Mouse (Mus musculus): ENCODE measurements around the gene Mcu. TPM values are rescaled to one million over a fixed set of nuclear protein-coding genes. Genes with fewer than 3 reads are reported as not detected.

Mcu gene
- polyA plus RNA-seq, 1 experiment, result 13.1 TPM

GRCm38 (mm10) chr10:59538063-59538462 lies 78.4 kb downstream of the Mcu start:
- no peak overlapping the region for H3K4me3 ChIP-seq (replicated peaks; ENCODE audit: extremely low read depth, low read depth, low read length)
- H3K4me1 ChIP-seq (ENCODE audit: control insufficient read depth, insufficient read depth, low read length), result peaks cover 10% of the 10 kb centered on the region
- no peak for DNase-seq
- TF ChIP-seq POLR2A (IDR thresholded peaks at IDR 0.05; ENCODE audit: borderline replicate concordance, extremely low read depth, low read depth, low read length) (no peak), CTCF (IDR thresholded peaks at IDR 0.05; ENCODE audit: insufficient read depth, low read length) (no peak)
- WGBS, result 91% methylated on average over 6 of the region's 6 CpGs

GRCm38 (mm10) chr10:59537579-59537978 lies 78.9 kb downstream of the Mcu start:
- 43% methylated on average over 6 of the region's 6 CpGs for WGBS
- no peak overlapping the region for H3K4me3 ChIP-seq (replicated peaks; ENCODE audit: extremely low read depth, low read depth, low read length)
- no peak for DNase-seq
- H3K4me1 ChIP-seq (ENCODE audit: control insufficient read depth, insufficient read depth, low read length), result peaks cover 10% of the 10 kb centered on the region
- TF ChIP-seq CTCF (IDR thresholded peaks at IDR 0.05; ENCODE audit: insufficient read depth, low read length) (no peak), POLR2A (IDR thresholded peaks at IDR 0.05; ENCODE audit: borderline replicate concordance, extremely low read depth, low read depth, low read length) (no peak)

- no peak for DNase-seq
- Histone ChIP-seq H3K4me1 (ENCODE audit: control insufficient read depth, insufficient read depth, low read length) (no peaks in the 10 kb centered on the region), H3K4me3 (replicated peaks; ENCODE audit: extremely low read depth, low read depth, low read length) (no peak overlapping the region)
- WGBS, result 94% methylated on average over 6 of the region's 6 CpGs
- TF ChIP-seq POLR2A (IDR thresholded peaks at IDR 0.05; ENCODE audit: borderline replicate concordance, extremely low read depth, low read depth, low read length), result no peak
- no peak for TF ChIP-seq CTCF (IDR thresholded peaks at IDR 0.05; ENCODE audit: insufficient read depth, low read length)
Observed at GRCm38 (mm10) chr10:59532256-59532655, 84.2 kb downstream of the Mcu start.

GRCm38 (mm10) chr10:59527819-59528218 lies 88.7 kb downstream of the Mcu start:
- TF ChIP-seq CTCF (IDR thresholded peaks at IDR 0.05; ENCODE audit: insufficient read depth, low read length) (no peak), POLR2A (IDR thresholded peaks at IDR 0.05; ENCODE audit: borderline replicate concordance, extremely low read depth, low read depth, low read length) (no peak)
- H3K4me3 ChIP-seq (replicated peaks; ENCODE audit: extremely low read depth, low read depth, low read length), result no peak overlapping the region
- no peak for DNase-seq
- 89% methylated on average over 5 of the region's 5 CpGs for WGBS
- H3K4me1 ChIP-seq (ENCODE audit: control insufficient read depth, insufficient read depth, low read length), result peaks cover 5% of the 10 kb centered on the region; the same call in 1 of the 2 replicates

GRCm38 (mm10) chr10:59527311-59527710 lies 89.2 kb downstream of the Mcu start:
- Histone ChIP-seq H3K4me1 (ENCODE audit: control insufficient read depth, insufficient read depth, low read length) (peaks cover 5% of the 10 kb centered on the region; the same call in 1 of the 2 replicates), H3K4me3 (replicated peaks; ENCODE audit: extremely low read depth, low read depth, low read length) (no peak overlapping the region)
- no peak for DNase-seq
- no peak for TF ChIP-seq CTCF (IDR thresholded peaks at IDR 0.05; ENCODE audit: insufficient read depth, low read length)
- TF ChIP-seq POLR2A (IDR thresholded peaks at IDR 0.05; ENCODE audit: borderline replicate concordance, extremely low read depth, low read depth, low read length), result no peak
- 88% methylated on average over 11 of the region's 11 CpGs for WGBS

- TF ChIP-seq POLR2A (IDR thresholded peaks at IDR 0.05; ENCODE audit: borderline replicate concordance, extremely low read depth, low read depth, low read length), result no peak
- TF ChIP-seq CTCF (IDR thresholded peaks at IDR 0.05; ENCODE audit: insufficient read depth, low read length), result no peak
- Histone ChIP-seq H3K4me1 (ENCODE audit: control insufficient read depth, insufficient read depth, low read length) (peaks cover 5% of the 10 kb centered on the region; the same call in 1 of the 2 replicates), H3K4me3 (replicated peaks; ENCODE audit: extremely low read depth, low read depth, low read length) (no peak overlapping the region)
- WGBS, result 76% methylated on average over 5 of the region's 5 CpGs
- DNase-seq, result no peak
Observed at GRCm38 (mm10) chr10:59524675-59525074, 91.8 kb downstream of the Mcu start.

GRCm38 (mm10) chr10:59523826-59524331 lies 92.6 kb downstream of the Mcu start:
- no peak for TF ChIP-seq CTCF (IDR thresholded peaks at IDR 0.05; ENCODE audit: insufficient read depth, low read length)
- no peak for TF ChIP-seq POLR2A (IDR thresholded peaks at IDR 0.05; ENCODE audit: borderline replicate concordance, extremely low read depth, low read depth, low read length)
- 30% methylated on average over 8 of the region's 8 CpGs for WGBS
- Histone ChIP-seq H3K4me1 (ENCODE audit: control insufficient read depth, insufficient read depth, low read length) (peaks cover 5% of the 10 kb centered on the region; the same call in 1 of the 2 replicates), H3K4me3 (replicated peaks; ENCODE audit: extremely low read depth, low read depth, low read length) (peak overlapping the region; percentile 19)
- DNase-seq, result no peak

GRCm38 (mm10) chr10:59520701-59521100 lies 95.8 kb downstream of the Mcu start:
- no peak overlapping the region for H3K4me3 ChIP-seq (replicated peaks; ENCODE audit: extremely low read depth, low read depth, low read length)
- DNase-seq, result no peak
- TF ChIP-seq POLR2A (IDR thresholded peaks at IDR 0.05; ENCODE audit: borderline replicate concordance, extremely low read depth, low read depth, low read length), result no peak
- no peak for TF ChIP-seq CTCF (IDR thresholded peaks at IDR 0.05; ENCODE audit: insufficient read depth, low read length)
- peaks cover 5% of the 10 kb centered on the region; the same call in 1 of the 2 replicates for H3K4me1 ChIP-seq (ENCODE audit: control insufficient read depth, insufficient read depth, low read length)
- 93% methylated on average over 2 of the region's 2 CpGs for WGBS

- DNase-seq, result no peak
- WGBS, result 94% methylated on average over 3 of the region's 3 CpGs
- Histone ChIP-seq H3K4me3 (replicated peaks; ENCODE audit: extremely low read depth, low read depth, low read length) (no peak overlapping the region), H3K4me1 (ENCODE audit: control insufficient read depth, insufficient read depth, low read length) (peaks cover 5% of the 10 kb centered on the region; the same call in 1 of the 2 replicates)
- TF ChIP-seq CTCF (IDR thresholded peaks at IDR 0.05; ENCODE audit: insufficient read depth, low read length) (no peak), POLR2A (IDR thresholded peaks at IDR 0.05; ENCODE audit: borderline replicate concordance, extremely low read depth, low read depth, low read length) (no peak)
Observed at GRCm38 (mm10) chr10:59519411-59519810, 97.1 kb downstream of the Mcu start.

GRCm38 (mm10) chr10:59517201-59517600 lies 99.3 kb downstream of the Mcu start:
- 68% methylated on average over 13 of the region's 13 CpGs for WGBS
- no peak for DNase-seq
- no peak for TF ChIP-seq POLR2A (IDR thresholded peaks at IDR 0.05; ENCODE audit: borderline replicate concordance, extremely low read depth, low read depth, low read length)
- no peak for TF ChIP-seq CTCF (IDR thresholded peaks at IDR 0.05; ENCODE audit: insufficient read depth, low read length)
- H3K4me1 ChIP-seq (ENCODE audit: control insufficient read depth, insufficient read depth, low read length), result no peaks in the 10 kb centered on the region
- no peak overlapping the region for H3K4me3 ChIP-seq (replicated peaks; ENCODE audit: extremely low read depth, low read depth, low read length)

All from lung, adult 2 months (tissue).